Mouse (Mus musculus) left cerebral cortex, adult 9 months (tissue): ENCODE data around the gene Tmem267.
"Not testable (repeated sequence)": the region's sequence is repeated elsewhere in the genome, so short reads cannot be mapped to it uniquely, and the experiment has no call there.

ENCODE experiments used
- DNase-seq, 2 experiments: peaks; one replicate each; pipeline ENCODE4 v3.0.0; 2022; ENCODE audit warnings: low spot score in 2 of 2

The Tmem267 gene

GRCm38 (mm10) chr13:119618841-119619240, 131.0 kb downstream of the Tmem267 start:
- DNase-seq = no peak

- no peak for DNase-seq
These were observed 131.9 kb downstream of the Tmem267 start for GRCm38 (mm10) chr13:119619735-119620134.

GRCm38 (mm10) chr13:119623634-119624033, 135.8 kb downstream of the Tmem267 start, which contains the start of gene Ccl28:
Gene Ccl28 (plus strand): TSS chr13:119623819.
- DNase-seq = no peak

GRCm38 (mm10) chr13:119625952-119626351, 138.1 kb downstream of the Tmem267 start:
- not testable (repeated sequence) for DNase-seq

- DNase-seq = peak; percentile 66 to 82
These were observed 143.8 kb downstream of the Tmem267 start for GRCm38 (mm10) chr13:119631482-119632155.

- no peak for DNase-seq
These were observed 144.3 kb downstream of the Tmem267 start for GRCm38 (mm10) chr13:119632156-119632548.

- no peak for DNase-seq
These were observed 147.7 kb downstream of the Tmem267 start for GRCm38 (mm10) chr13:119635496-119635895.

- no peak for DNase-seq
These were observed 150.0 kb downstream of the Tmem267 start for GRCm38 (mm10) chr13:119637837-119638236.

- DNase-seq = no peak
These were observed 150.6 kb downstream of the Tmem267 start for GRCm38 (mm10) chr13:119638449-119638848.

- no peak for DNase-seq
These were observed 151.5 kb downstream of the Tmem267 start for GRCm38 (mm10) chr13:119639302-119639701.

GRCm38 (mm10) chr13:119640504-119640903, 152.7 kb downstream of the Tmem267 start:
- no peak for DNase-seq

GRCm38 (mm10) chr13:119641145-119641544, 153.3 kb downstream of the Tmem267 start:
- DNase-seq = no peak

- DNase-seq = no peak
These were observed 156.9 kb downstream of the Tmem267 start for GRCm38 (mm10) chr13:119644769-119645168.

GRCm38 (mm10) chr13:119646511-119646910, 158.7 kb downstream of the Tmem267 start:
- DNase-seq = no peak

- DNase-seq = peak; percentile 42 to 74
These were observed 161.3 kb downstream of the Tmem267 start for GRCm38 (mm10) chr13:119648891-119649698.

- DNase-seq = no peak
These were observed 161.8 kb downstream of the Tmem267 start for GRCm38 (mm10) chr13:119649699-119650046.

GRCm38 (mm10) chr13:119654734-119655133, 166.9 kb downstream of the Tmem267 start:
- peak; percentile 42 to 49 for DNase-seq

- no peak for DNase-seq
These were observed 168.4 kb downstream of the Tmem267 start for GRCm38 (mm10) chr13:119656246-119656645.

- no peak for DNase-seq
These were observed 169.1 kb downstream of the Tmem267 start for GRCm38 (mm10) chr13:119656846-119657416.
